Mouse (Mus musculus): ENCODE results near the gene Aff1.

- TF ChIP-seq CTCF (IDR thresholded peaks at IDR 0.05; ENCODE audit: low read depth) (no peak), EP300 (IDR thresholded peaks at IDR 0.05; ENCODE audit: low read depth) (no peak)
These were observed 52.4 kb downstream of the Aff1 start for GRCm38 (mm10) chr5:103744531-103744930.

Data from liver, embryonic 14.5 days (tissue).